Mouse (Mus musculus) limb, embryonic 14.5 days (tissue): ENCODE data around the gene Gmds. TPM values are rescaled to one million over a fixed set of nuclear protein-coding genes. Genes with fewer than 3 reads are reported as not detected.

Source experiments
- ATAC-seq: fragments of 200-750 bp; cut with Nextera tagmentation; 2 replicates; pipeline ENCODE4 v1.8.0; 2017; ENCODE audit warnings: low read depth, moderate number of reproducible peaks, moderate TSS enrichment; ENCODE audit not compliant: low FRiP score
- DNase-seq: peaks from one replicate; pipeline ENCODE4 v3.0.0-alpha.2; 2015; ENCODE audit warnings: low spot score
- H3K27ac ChIP-seq: fragments of 300-500 bp; sonication (generic); replicated peaks from 2 replicates; pipeline ENCODE4 v1.5.1; 2014; ENCODE audit warnings: low read depth, mild to moderate bottlenecking, low read length, moderate library complexity, mixed read lengths
- H3K27me3 ChIP-seq: fragments of 300-500 bp; sonication (generic); 2 replicates; pipeline ENCODE4 v1.6.1; 2014; ENCODE audit warnings: low read length, mixed read lengths; ENCODE audit not compliant: control insufficient read depth, insufficient read depth
- H3K36me3 ChIP-seq: fragments of 300-500 bp; sonication (generic); 2 replicates; pipeline ENCODE4 v1.6.1; 2014; ENCODE audit warnings: mild to moderate bottlenecking, low read length, moderate library complexity, mixed read lengths; ENCODE audit not compliant: control insufficient read depth, insufficient read depth
- H3K4me1 ChIP-seq: fragments of 300-500 bp; sonication (generic); 2 replicates; pipeline ENCODE4 v1.6.1; 2014; ENCODE audit warnings: antibody characterized with exemption, low read length, mixed read lengths; ENCODE audit not compliant: control insufficient read depth, insufficient read depth
- H3K4me2 ChIP-seq: fragments of 300-500 bp; sonication (generic); replicated peaks from 2 replicates; pipeline ENCODE4 v1.6.1; 2014; ENCODE audit warnings: low read depth, mild to moderate bottlenecking, low read length, moderate library complexity; ENCODE audit not compliant: severe bottlenecking
- H3K4me3 ChIP-seq: fragments of 300-500 bp; sonication (generic); replicated peaks from 2 replicates; pipeline ENCODE4 v1.5.1; 2014; ENCODE audit warnings: low read length
- H3K9ac ChIP-seq: fragments of 300-500 bp; sonication (generic); 2 replicates; pipeline ENCODE4 v1.6.1; 2014; ENCODE audit warnings: mild to moderate bottlenecking, low read depth, low read length, moderate library complexity; ENCODE audit not compliant: severe bottlenecking
- H3K9me3 ChIP-seq: fragments of 300-500 bp; sonication (generic); 2 replicates; pipeline ENCODE4 v1.6.1; 2016; ENCODE audit warnings: low read length; ENCODE audit not compliant: control insufficient read depth
- POLR2A ChIP-seq: fragments of 200-500 bp; IDR thresholded peaks from 2 replicates; pipeline ENCODE4 v1.8.0; 2012; ENCODE audit warnings: inconsistent platforms, mild to moderate bottlenecking, moderate library complexity, borderline replicate concordance; ENCODE audit not compliant: insufficient read depth, insufficient read length; ENCODE audit errors: extremely low read depth
- WGBS: fragments of 180-500 bp; shearing (Covaris S2); extraction: QIAGEN DNeasy Blood & Tissue Kit; methylation state at CpG from one replicate; pipeline ENCODE4 v1.1.7; 2014; 5-methylcytosine and 5-hydroxymethylcytosine counted together
- polyA plus RNA-seq, 2 experiments: library from polyadenylated mRNA; depleted of rRNA in 1 of 2; stranded (reverse) in 1 of 2; unstranded in 1 of 2; fragments of >200 nt; fragmentation: Nextera tagmentation in 1 of 2; extraction: Ambion mirVana in 1 of 2; gene quantifications; 2 replicates each; pipeline versions ENCODE4 v1.2.1 to v1.2.3; 2012 to 2014

Gene Gmds
- polyA plus RNA-seq, 2 experiments = 31.6 to 39.9 TPM

- H3K27me3 ChIP-seq = no peaks in the 10 kb centered on the region
- H3K36me3 ChIP-seq = no peaks in the 10 kb centered on the region
- H3K9me3 ChIP-seq = no peaks in the 10 kb centered on the region
- H3K4me1 ChIP-seq = no peaks in the 10 kb centered on the region
- no peak overlapping the region for H3K4me2 ChIP-seq
- TF ChIP-seq POLR2A = no peak
- no peak for DNase-seq
- no peak overlapping the region for H3K9ac ChIP-seq
- H3K4me3 ChIP-seq = no peak overlapping the region
- WGBS = 10% methylated on average over 2 of the region's 2 CpGs
- no peak overlapping the region for H3K27ac ChIP-seq
- no peak for ATAC-seq
These were observed 177.0 kb downstream of the Gmds start for GRCm38 (mm10) chr13:32161567-32161966.

GRCm38 (mm10) chr13:32158240-32158639, 180.3 kb downstream of the Gmds start:
- ATAC-seq = no peak

GRCm38 (mm10) chr13:32145916-32146315, 192.6 kb downstream of the Gmds start:
- ATAC-seq = no peak
- WGBS = 79% methylated on average over 1 of the region's 1 CpGs
- no peak overlapping the region for H3K9ac ChIP-seq

More at GRCm38 (mm10) chr13:32158240-32158639, 180.3 kb downstream of the Gmds start:
- Histone ChIP-seq H3K9ac (no peak overlapping the region), H3K27ac (no peak overlapping the region), H3K4me2 (no peak overlapping the region), H3K27me3 (no peaks in the 10 kb centered on the region), H3K4me3 (no peak overlapping the region), H3K9me3 (no peaks in the 10 kb centered on the region), H3K36me3 (no peaks in the 10 kb centered on the region), H3K4me1 (no peaks in the 10 kb centered on the region)
- DNase-seq = no peak
- no peak for TF ChIP-seq POLR2A
- 62% methylated on average over 2 of the region's 2 CpGs for WGBS

GRCm38 (mm10) chr13:32145179-32145578, 193.4 kb downstream of the Gmds start:
- H3K4me1 ChIP-seq = 0 out of 2 replicates have a peak, but pooled peaks cover 4% of the 10 kb centered on the region
- H3K36me3 ChIP-seq = no peaks in the 10 kb centered on the region
- no peaks in the 10 kb centered on the region for H3K9me3 ChIP-seq
- no peak overlapping the region for H3K9ac ChIP-seq
- H3K4me3 ChIP-seq = no peak overlapping the region
- H3K27ac ChIP-seq = no peak overlapping the region
- WGBS = 61% methylated on average over 2 of the region's 2 CpGs
- H3K27me3 ChIP-seq = no peaks in the 10 kb centered on the region
- DNase-seq (no peak), ATAC-seq (no peak)
- no peak for TF ChIP-seq POLR2A
- no peak overlapping the region for H3K4me2 ChIP-seq

More at GRCm38 (mm10) chr13:32145916-32146315, 192.6 kb downstream of the Gmds start:
- DNase-seq = no peak
- no peaks in the 10 kb centered on the region for H3K36me3 ChIP-seq
- no peak overlapping the region for H3K4me3 ChIP-seq
- 0 out of 2 replicates have a peak, but pooled peaks cover 4% of the 10 kb centered on the region for H3K4me1 ChIP-seq
- no peaks in the 10 kb centered on the region for H3K9me3 ChIP-seq
- no peak overlapping the region for H3K27ac ChIP-seq
- H3K27me3 ChIP-seq = no peaks in the 10 kb centered on the region
- no peak overlapping the region for H3K4me2 ChIP-seq
- no peak for TF ChIP-seq POLR2A

DNA sequence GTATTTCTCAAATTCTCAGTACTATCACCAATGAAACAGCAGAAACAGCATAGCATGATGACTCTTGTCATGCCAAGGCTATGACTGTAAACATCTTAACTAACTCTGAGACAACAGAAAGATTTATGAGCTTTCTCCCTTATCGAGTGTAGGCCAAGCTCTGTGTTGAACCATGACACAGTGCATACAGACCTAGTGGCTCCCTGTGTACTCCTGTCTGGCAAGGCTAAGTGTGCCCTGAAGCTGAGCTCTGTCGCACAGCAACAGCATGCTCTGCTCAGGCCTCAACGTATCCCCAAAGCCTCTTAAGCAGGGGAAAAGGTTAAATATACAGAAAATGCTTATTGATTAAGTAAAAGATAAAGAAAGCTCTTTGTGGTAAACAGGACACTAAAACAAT, 194.9 kb downstream of the Gmds start:
- 76% methylated on average over 3 of the region's 3 CpGs for WGBS

More for the DNA sequence above, 194.9 kb downstream of the Gmds start:
- no peak overlapping the region for H3K4me3 ChIP-seq
- ATAC-seq = no peak
- H3K9ac ChIP-seq = no peak overlapping the region
- H3K27me3 ChIP-seq = no peaks in the 10 kb centered on the region
- H3K4me1 ChIP-seq = 0 out of 2 replicates have a peak, but pooled peaks cover 4% of the 10 kb centered on the region
- H3K27ac ChIP-seq = no peak overlapping the region
- H3K4me2 ChIP-seq = no peak overlapping the region
- no peaks in the 10 kb centered on the region for H3K9me3 ChIP-seq
- no peak for TF ChIP-seq POLR2A
- H3K36me3 ChIP-seq = no peaks in the 10 kb centered on the region
- DNase-seq = no peak
